Mouse (Mus musculus) C2C12 (cell line): ENCODE data around the gene Gabrb3. TPM values are rescaled to one million over a fixed set of nuclear protein-coding genes. Genes with fewer than 3 reads are reported as not detected.

Experiments used
- H3K27me3 ChIP-seq: one replicate; pipeline ENCODE4 v1.6.1; 2011; ENCODE audit not compliant: control insufficient read depth, insufficient read depth, insufficient read length
- H3K36me3 ChIP-seq: one replicate; pipeline ENCODE4 v1.6.1; 2011; ENCODE audit not compliant: control insufficient read depth, insufficient read depth
- H3K4me3 ChIP-seq: one replicate; pipeline ENCODE4 v1.5.1; 2011; ENCODE audit warnings: mild to moderate bottlenecking, control low read depth; ENCODE audit not compliant: poor library complexity, insufficient read depth, severe bottlenecking
- H3K79me2 ChIP-seq: one replicate; pipeline ENCODE4 v1.6.1; 2011; ENCODE audit not compliant: control insufficient read depth, insufficient read depth
- H3K79me3 ChIP-seq: one replicate; pipeline ENCODE4 v1.6.1; 2011; ENCODE audit warnings: low read depth, control low read depth
- H3ac ChIP-seq: one replicate; pipeline ENCODE3; 2011; ENCODE audit warnings: low read depth; ENCODE audit not compliant: control insufficient read depth, insufficient read length
- CEBPB ChIP-seq: IDR thresholded peaks from one replicate; pipeline ENCODE4 v1.6.1; 2011; ENCODE audit warnings: low read depth, mild to moderate bottlenecking, control low read depth, moderate library complexity
- CTCF ChIP-seq: IDR thresholded peaks from one replicate; pipeline ENCODE4 v1.5.1; 2011; ENCODE audit not compliant: control insufficient read depth, insufficient read depth, insufficient read length
- FOSL1 ChIP-seq: IDR thresholded peaks from one replicate; pipeline ENCODE4 v1.8.0; 2011; ENCODE audit warnings: mild to moderate bottlenecking, low read length; ENCODE audit not compliant: poor library complexity, insufficient read depth, severe bottlenecking
- MAX ChIP-seq: IDR thresholded peaks from one replicate; pipeline ENCODE4 v1.6.1; 2011; ENCODE audit warnings: mild to moderate bottlenecking, control low read depth
- MYOD1 ChIP-seq: IDR thresholded peaks from one replicate; pipeline ENCODE4 v1.6.1; 2011; ENCODE audit warnings: low read depth; ENCODE audit not compliant: control insufficient read depth, insufficient read length
- MYOG ChIP-seq: IDR thresholded peaks from one replicate; pipeline ENCODE4 v1.6.1; 2011; ENCODE audit not compliant: control insufficient read depth, insufficient read length; ENCODE audit errors: extremely low read depth
- USF1 ChIP-seq: IDR thresholded peaks from one replicate; pipeline ENCODE4 v1.6.1; 2011; ENCODE audit warnings: low read depth, mild to moderate bottlenecking, control low read depth, moderate library complexity
- long read RNA-seq, 2 experiments: library from polyadenylated mRNA; unstranded; transcript quantifications; one replicate each; pipeline ENCODE4 v2.0.0; 2019 to 2020
- polyA plus RNA-seq: library from polyadenylated mRNA; unstranded; fragments of >200 nt; fragmentation: generic; extraction: Trizol; gene quantifications from one replicate; pipeline ENCODE4 v1.2.1, GENCODE M21; 2012; ENCODE audit warnings: missing spikeins

Gabrb3 gene
- not detected for polyA plus RNA-seq
- long read RNA-seq, experiment 1 = 0 reads
- long read RNA-seq, experiment 2 = 0 reads

GRCm38 (mm10) chr7:57419392-57419791, at the start of gene Gabrb3:
Gabrb3 (plus strand) TSS chr7:57419692.
- Histone ChIP-seq H3ac (no peak within 1 kb of the TSS), H3K27me3 (no peaks in the 10 kb centered on the region), H3K36me3 (no peaks in the 10 kb centered on the region), H3K4me3 (no peak within 1 kb of the TSS), H3K79me3 (no peaks in the 10 kb centered on the region), H3K79me2 (no peaks in the 10 kb centered on the region)
- no peak for TF ChIP-seq MYOG
- TF ChIP-seq FOSL1 = no peak
- TF ChIP-seq USF1 = no peak
- no peak for TF ChIP-seq MYOD1
- TF ChIP-seq MAX = no peak
- TF ChIP-seq CTCF = no peak
- TF ChIP-seq CEBPB = no peak

GRCm38 (mm10) chr7:57384112-57384511, 35.4 kb upstream of the Gabrb3 start:
- H3K27me3 ChIP-seq = no peaks in the 10 kb centered on the region
- H3K4me3 ChIP-seq = no peak overlapping the region
- no peaks in the 10 kb centered on the region for H3K79me2 ChIP-seq

GRCm38 (mm10) chr7:57386517-57387340, 32.8 kb upstream of the Gabrb3 start, which contains the start of gene Gabrg3:
Gabrg3 (minus strand) TSS chr7:57387188.
- Histone ChIP-seq H3ac (no peak within 1 kb of the TSS), H3K79me2 (no peaks in the 10 kb centered on the region), H3K79me3 (no peaks in the 10 kb centered on the region), H3K27me3 (no peaks in the 10 kb centered on the region), H3K36me3 (no peaks in the 10 kb centered on the region), H3K4me3 (no peak within 1 kb of the TSS)
- TF ChIP-seq USF1 (no peak), MYOG (no peak), MYOD1 (no peak), FOSL1 (no peak), MAX (no peak), CTCF (no peak), CEBPB (no peak)

More at GRCm38 (mm10) chr7:57384112-57384511, 35.4 kb upstream of the Gabrb3 start:
- H3ac ChIP-seq = no peak overlapping the region
- TF ChIP-seq FOSL1 (no peak), MYOD1 (no peak), MAX (no peak), CTCF (no peak), USF1 (no peak), MYOG (no peak), CEBPB (no peak)
- H3K36me3 ChIP-seq = no peaks in the 10 kb centered on the region
- no peaks in the 10 kb centered on the region for H3K79me3 ChIP-seq

- no peaks in the 10 kb centered on the region for H3K79me2 ChIP-seq
- TF ChIP-seq CTCF = no peak
- no peak overlapping the region for H3ac ChIP-seq
- H3K79me3 ChIP-seq = no peaks in the 10 kb centered on the region
- H3K4me3 ChIP-seq = no peak overlapping the region
- H3K27me3 ChIP-seq = no peaks in the 10 kb centered on the region
- no peaks in the 10 kb centered on the region for H3K36me3 ChIP-seq
Measured at GRCm38 (mm10) chr7:57387341-57387654, 32.2 kb upstream of the Gabrb3 start.

GRCm38 (mm10) chr7:57390046-57390445, 29.4 kb upstream of the Gabrb3 start:
- H3K27me3 ChIP-seq = no peaks in the 10 kb centered on the region
- TF ChIP-seq FOSL1 (no peak), USF1 (no peak), MYOG (no peak), MAX (no peak), CEBPB (no peak)
- no peaks in the 10 kb centered on the region for H3K79me2 ChIP-seq
- H3K36me3 ChIP-seq = no peaks in the 10 kb centered on the region
- no peak overlapping the region for H3ac ChIP-seq
- H3K4me3 ChIP-seq = no peak overlapping the region
- no peaks in the 10 kb centered on the region for H3K79me3 ChIP-seq

- TF ChIP-seq MYOD1 = no peak
- no peak for TF ChIP-seq MYOG
- no peaks in the 10 kb centered on the region for H3K79me3 ChIP-seq
- H3K36me3 ChIP-seq = no peaks in the 10 kb centered on the region
- H3ac ChIP-seq = no peak overlapping the region
- no peaks in the 10 kb centered on the region for H3K27me3 ChIP-seq
- no peak overlapping the region for H3K4me3 ChIP-seq
- no peaks in the 10 kb centered on the region for H3K79me2 ChIP-seq
Measured at GRCm38 (mm10) chr7:57393551-57393950, 25.9 kb upstream of the Gabrb3 start.
